Mouse (Mus musculus) hindbrain, embryonic 11.5 days (tissue): Measurements from ENCODE around the gene Gm21719. TPM values are rescaled to one million over a fixed set of nuclear protein-coding genes. Genes with fewer than 3 reads are reported as not detected.
"Not testable (repeated sequence)": the region's sequence is repeated elsewhere in the genome, so short reads cannot be mapped to it uniquely, and the experiment has no call there.

Experiments used
- ATAC-seq: fragments of 200-750 bp; cut with Nextera tagmentation; 2 replicates; pipeline ENCODE4 v1.8.0; 2017; ENCODE audit warnings: mild to moderate bottlenecking, moderate TSS enrichment, moderate library complexity; ENCODE audit not compliant: low FRiP score
- DNase-seq: peaks from one replicate; pipeline ENCODE4 v3.0.0-alpha.2; 2015; ENCODE audit warnings: low spot score
- H3K27ac ChIP-seq: fragments of 300-500 bp; sonication (generic); 2 replicates; pipeline ENCODE4 v1.5.1; 2014; ENCODE audit warnings: mild to moderate bottlenecking, low read depth, low read length
- H3K27me3 ChIP-seq: fragments of 300-500 bp; sonication (generic); 2 replicates; pipeline ENCODE4 v1.6.1; 2014; ENCODE audit warnings: mild to moderate bottlenecking, low read length, moderate library complexity, mixed read lengths; ENCODE audit not compliant: control insufficient read depth, insufficient read depth
- H3K36me3 ChIP-seq: fragments of 300-500 bp; sonication (generic); 2 replicates; pipeline ENCODE4 v1.6.1; 2014; ENCODE audit warnings: mild to moderate bottlenecking, low read length, moderate library complexity, mixed read lengths; ENCODE audit not compliant: control insufficient read depth, insufficient read depth
- H3K4me1 ChIP-seq: fragments of 300-500 bp; sonication (generic); replicated peaks from 2 replicates; pipeline ENCODE4 v1.6.1; 2014; ENCODE audit warnings: low read length, mixed read lengths; ENCODE audit not compliant: control insufficient read depth, insufficient read depth
- H3K4me2 ChIP-seq: fragments of 300-500 bp; sonication (generic); replicated peaks from 2 replicates; pipeline ENCODE4 v1.6.1; 2014; ENCODE audit warnings: mild to moderate bottlenecking, low read depth, low read length
- H3K4me3 ChIP-seq: fragments of 300-500 bp; sonication (generic); 2 replicates; pipeline ENCODE4 v1.5.1; 2014; ENCODE audit warnings: low read depth, low read length
- H3K9ac ChIP-seq: fragments of 300-500 bp; sonication (generic); 2 replicates; pipeline ENCODE4 v1.6.1; 2014; ENCODE audit warnings: low read depth, low read length
- H3K9me3 ChIP-seq: fragments of 300-500 bp; sonication (generic); 2 replicates; pipeline ENCODE4 v1.6.1; 2016; ENCODE audit warnings: low read length; ENCODE audit not compliant: control insufficient read depth
- WGBS: fragments of 180-500 bp; shearing (Covaris S2); extraction: QIAGEN DNeasy Blood & Tissue Kit; methylation state at CpG from one replicate; pipeline ENCODE4 v1.1.7; 2014; 5-methylcytosine and 5-hydroxymethylcytosine counted together
- polyA plus RNA-seq: library from polyadenylated mRNA; unstranded; fragments of >200 nt; fragmentation: Nextera tagmentation; extraction: Ambion mirVana; gene quantifications from 2 replicates; pipeline ENCODE4 v1.2.1, GENCODE M21; 2014

The Gm21719 gene
- polyA plus RNA-seq: not detected in 2 replicates

DNA sequence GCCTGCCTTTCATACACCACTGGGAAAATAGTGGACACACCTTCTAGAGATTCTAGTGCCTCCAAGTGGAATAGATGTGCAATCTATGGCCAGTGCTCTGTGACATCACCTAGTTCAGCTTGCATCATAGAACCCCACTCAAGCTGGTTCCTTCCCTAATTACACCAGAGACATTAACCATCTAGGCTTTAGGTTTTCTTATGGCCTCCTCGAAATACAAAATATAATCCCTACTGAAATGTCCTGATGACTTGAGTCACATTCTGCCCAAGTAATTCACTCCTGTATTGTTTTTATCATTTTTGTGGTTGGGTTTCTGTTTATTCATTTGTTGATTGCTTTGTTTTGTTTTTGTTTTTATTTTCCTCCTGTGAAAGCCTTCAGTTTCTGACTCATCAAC, at the start of gene Gm21719:
Gene Gm21719, minus strand, starts transcription at position 101 of the 400 bp plus-strand sequence.
- not testable (repeated sequence) for H3K4me2 ChIP-seq, DNase-seq, H3K27ac ChIP-seq, H3K4me1 ChIP-seq, ATAC-seq, H3K9ac ChIP-seq, H3K27me3 ChIP-seq, H3K9me3 ChIP-seq, H3K36me3 ChIP-seq, H3K4me3 ChIP-seq
- 86% methylated on average over 1 of the region's 1 CpGs for WGBS

Other genes starting within 250 kb of the Gm21719 start
- not detected in 2 replicates for gene Gm28919, start 99.3 kb downstream of the Gm21719 start, polyA plus RNA-seq
- gene Gm20830, start 235.4 kb upstream of the Gm21719 start, polyA plus RNA-seq: not detected in 2 replicates